Mouse (Mus musculus): Measurements from ENCODE around the gene Gtdc1.

Gene Gtdc1

DNA sequence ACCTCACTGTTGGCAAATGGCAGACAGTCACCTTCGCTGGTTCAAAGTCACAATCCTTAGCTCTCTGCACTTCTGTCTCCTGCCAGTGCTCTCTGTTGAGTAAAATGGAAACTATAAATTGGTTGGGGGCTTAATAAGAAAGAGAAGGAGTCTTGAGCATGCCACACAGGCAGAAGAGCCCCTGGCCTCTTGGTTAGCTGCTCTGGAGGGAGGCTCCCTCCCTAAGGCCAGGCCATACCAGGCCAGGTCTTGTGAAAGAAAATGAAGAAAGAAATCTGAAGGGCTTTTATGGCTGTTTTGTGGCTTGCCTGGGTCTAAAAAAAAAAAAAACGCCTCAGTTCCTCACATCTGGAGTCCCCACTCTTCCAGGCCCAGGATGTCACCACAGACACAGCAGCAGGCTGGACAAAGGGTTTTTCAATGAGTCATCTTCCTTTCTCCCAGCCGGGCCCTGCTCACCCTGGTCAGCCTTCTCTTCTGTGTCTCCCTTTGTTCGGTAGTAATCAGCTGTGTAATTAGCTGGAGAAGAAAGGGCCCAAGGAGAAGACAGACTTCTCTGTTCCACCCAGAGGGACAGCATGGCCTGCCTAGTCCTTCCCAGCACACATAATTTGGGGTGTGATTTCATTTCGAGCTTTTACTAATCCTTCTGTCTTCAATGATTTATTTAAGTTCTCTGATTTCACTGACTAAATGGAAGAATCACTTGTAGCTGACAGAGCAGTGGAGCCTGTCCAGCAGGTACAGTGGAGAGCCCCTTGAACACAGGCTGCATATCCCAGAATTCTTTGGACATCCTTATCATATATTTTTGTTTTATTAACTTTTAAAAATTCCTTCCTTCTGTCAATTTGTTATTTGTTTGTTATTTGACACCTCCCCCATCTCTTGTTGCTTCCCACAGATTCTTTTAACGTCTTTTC is 401.1 kb downstream of the Gtdc1 start:
- no peak for DNase-seq (ENCODE audit: low spot score in 2 of 2)

DNA sequence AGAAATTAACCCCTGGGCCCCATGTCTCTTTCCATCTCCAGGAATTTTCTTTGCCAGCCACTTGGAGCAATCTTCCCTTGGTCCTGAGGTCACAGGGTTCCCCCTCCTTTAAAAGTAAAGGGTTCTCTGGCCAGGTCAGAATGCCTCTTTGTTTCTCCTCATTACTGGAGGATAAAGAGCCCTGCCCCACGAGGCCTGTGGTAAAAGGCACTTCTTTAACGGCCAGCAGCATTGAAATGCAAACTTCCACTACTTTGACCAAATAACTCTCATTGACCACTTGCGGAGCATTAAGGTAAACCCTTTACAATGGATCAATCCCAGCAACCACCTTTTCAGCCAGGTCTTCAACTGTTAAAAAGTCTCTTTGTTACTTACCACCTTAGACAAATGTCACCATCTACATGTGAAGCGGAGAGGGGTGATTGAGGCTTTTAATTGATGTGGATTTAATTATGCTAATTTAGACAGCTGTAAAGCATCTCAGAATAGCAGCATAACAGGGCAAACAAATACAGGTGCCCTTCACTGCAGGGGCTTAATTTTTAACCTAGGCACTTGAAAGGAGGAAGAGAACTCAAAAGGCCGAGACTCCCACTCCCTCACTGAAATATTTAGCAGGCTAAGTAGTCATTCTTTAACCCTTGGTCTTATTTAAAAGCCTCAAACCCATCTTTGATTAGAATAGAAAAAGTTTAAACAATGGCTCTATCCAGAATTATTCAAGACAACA is 402.1 kb downstream of the Gtdc1 start:
- no peak for DNase-seq (ENCODE audit: low spot score in 2 of 2)

DNA sequence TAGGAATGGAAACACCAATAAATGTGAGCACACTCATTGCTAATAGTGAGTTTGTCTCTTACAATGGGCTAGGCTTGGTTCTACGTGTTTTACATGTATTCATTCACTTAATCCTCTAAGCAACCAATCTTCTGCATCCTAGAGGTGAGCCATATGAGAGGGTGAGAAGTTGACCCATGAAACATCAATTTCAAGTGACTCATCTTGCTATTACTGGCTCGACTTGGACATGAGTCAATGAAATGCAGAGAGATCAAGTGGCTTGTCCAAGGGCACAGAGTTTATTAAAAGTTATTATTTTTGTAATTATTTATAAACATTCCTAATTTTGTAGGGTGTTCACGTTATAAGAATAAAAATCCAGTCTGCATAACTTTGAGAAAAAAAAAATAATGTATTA is 408.2 kb downstream of the Gtdc1 start:
- DNase-seq (ENCODE audit: low spot score in 2 of 2) = no peak

DNA sequence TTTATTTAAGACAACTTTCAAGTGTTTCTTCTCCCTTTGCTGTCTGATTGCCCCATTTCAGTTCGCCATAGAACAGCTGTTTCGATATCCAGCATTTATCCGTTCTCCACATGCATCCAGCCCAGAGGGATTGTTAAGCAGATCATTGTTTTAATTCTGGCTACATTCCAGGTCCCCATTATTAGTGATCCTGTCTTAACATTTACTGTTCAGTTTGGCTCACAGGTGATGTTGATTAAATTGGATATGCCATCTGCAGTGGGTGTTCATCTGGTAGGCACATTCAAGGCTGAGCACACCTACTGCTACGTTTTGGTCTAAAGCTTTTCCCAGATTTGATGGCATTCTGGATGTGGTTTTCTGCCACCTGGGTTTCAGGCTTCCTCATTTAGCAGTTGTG is 409.4 kb downstream of the Gtdc1 start:
- no peak for DNase-seq (ENCODE audit: low spot score in 2 of 2)
